Mouse (Mus musculus) left cerebral cortex, adult 11 months (tissue): Measurements from ENCODE around the gene 1700102P08Rik.
A peak's percentile ranks its signal among the peaks of the same experiment; 100 is the strongest.

Source experiments
- DNase-seq: peaks from one replicate; pipeline ENCODE4 v3.0.0; 2022; ENCODE audit warnings: low spot score

Gene 1700102P08Rik

DNA sequence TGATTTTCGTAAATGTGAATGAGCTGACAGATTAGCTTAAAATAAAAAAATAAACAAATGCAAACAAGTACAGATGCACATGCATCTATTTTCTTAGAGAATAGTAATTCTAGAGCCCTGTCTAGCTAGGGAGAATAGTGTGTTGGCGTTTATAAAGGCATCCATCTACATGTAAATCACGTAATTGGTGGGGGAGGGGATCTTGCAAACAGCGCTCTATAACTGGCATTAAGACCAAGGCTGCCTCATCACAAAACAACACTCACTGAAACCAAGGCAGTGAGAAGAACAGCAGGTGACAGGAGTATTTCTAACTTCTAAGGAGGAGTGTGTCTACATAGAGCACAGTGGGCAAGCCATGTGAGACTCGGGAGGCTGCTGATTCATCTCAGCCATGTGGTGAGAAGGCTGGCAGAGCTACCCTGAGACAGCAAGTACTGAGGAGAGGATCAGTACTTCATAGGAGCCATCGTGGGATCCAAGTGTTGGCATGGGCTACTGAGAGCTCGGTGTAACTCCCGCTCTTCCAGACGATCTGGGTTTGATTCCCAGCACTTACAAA is 18.9 kb downstream of the 1700102P08Rik start:
- DNase-seq: peak; percentile 68

DNA sequence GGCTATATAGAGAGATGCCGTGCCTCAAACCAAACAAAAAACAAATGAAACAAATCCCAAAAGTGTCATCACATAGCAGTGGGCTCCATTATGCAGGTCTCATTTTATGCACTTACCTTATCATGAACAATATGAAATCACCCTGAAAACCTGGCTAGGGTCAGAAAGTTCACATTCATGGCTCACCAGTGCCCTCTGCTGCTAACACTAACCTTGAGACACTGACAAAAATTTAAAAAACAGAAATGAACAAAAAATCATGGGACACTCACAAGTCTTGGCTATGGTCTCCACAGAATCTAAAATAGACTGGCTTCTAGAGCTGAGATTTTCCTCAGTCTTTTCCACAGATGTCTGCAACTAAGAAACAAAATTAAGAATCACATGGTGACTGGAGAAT is 19.6 kb downstream of the 1700102P08Rik start:
- DNase-seq: no peak

- no peak for DNase-seq
These were observed 35.8 kb downstream of the 1700102P08Rik start, which contains the start of gene Ccdc36 for GRCm38 (mm10) chr9:108428384-108428783. Gene Ccdc36 (minus strand): TSS chr9:108428484.

- DNase-seq: no peak
These were observed 38.9 kb downstream of the 1700102P08Rik start for GRCm38 (mm10) chr9:108431431-108432067.

GRCm38 (mm10) chr9:108436182-108436581 is 43.6 kb downstream of the 1700102P08Rik start, which contains the start of gene BC048562:
Gene BC048562 (plus strand): TSS chr9:108436482.
- no peak for DNase-seq

DNA sequence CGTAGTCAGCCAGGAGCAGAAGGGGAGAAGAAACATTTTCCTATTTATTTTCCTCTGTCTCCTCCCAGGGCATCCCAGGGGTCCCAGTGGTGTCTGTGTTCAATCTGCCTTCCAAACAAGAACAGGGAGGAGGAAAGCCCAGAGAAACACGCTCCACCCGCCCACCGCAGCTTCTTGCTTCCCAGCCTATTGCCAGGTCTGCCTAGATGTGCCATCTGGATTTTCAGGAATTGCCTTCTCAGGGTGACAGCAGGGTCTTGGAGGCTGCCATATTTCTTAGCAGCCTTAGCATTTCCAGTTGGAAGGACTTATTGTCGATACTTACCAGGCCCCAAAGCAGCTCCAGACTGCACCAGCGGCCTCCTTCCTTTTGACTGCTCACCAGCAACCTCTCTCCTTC is 46.6 kb downstream of the 1700102P08Rik start:
- no peak for DNase-seq

GRCm38 (mm10) chr9:108440485-108440884 is 47.9 kb downstream of the 1700102P08Rik start:
- no peak for DNase-seq

DNA sequence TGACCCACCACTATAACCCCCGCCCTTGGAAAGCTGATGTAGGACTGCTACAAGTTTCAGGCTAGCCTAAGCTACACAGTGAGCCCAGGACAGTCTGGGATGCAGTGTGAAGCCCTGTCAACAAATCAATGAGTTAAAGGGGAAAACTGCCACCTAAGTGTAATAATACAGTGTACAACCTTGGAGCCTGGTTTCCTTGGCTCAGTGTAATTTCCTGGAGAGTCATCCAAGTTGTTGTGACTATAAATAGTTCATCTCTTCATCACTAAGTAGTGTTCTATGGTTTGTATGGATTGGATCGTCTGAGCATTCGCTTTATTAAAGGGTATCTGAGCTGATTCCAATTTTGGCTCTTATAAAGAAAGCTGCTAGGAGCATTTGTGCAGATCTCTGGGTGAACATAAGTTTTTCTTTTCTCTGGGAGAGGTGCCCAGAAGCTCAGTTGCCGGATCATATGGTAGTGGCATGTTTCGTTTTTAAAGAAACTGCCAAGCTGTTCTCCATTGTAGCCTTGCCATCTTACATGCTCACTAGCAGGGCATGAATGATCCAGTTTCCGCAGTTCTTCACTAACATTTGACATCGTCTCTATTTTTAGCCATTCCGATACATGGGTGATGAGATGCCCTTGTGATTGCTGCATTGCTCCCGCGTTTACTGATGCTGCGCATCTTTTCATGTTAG is 48.8 kb downstream of the 1700102P08Rik start:
- DNase-seq: no peak

GRCm38 (mm10) chr9:108445125-108445524 is 52.5 kb downstream of the 1700102P08Rik start:
- DNase-seq: no peak

DNA sequence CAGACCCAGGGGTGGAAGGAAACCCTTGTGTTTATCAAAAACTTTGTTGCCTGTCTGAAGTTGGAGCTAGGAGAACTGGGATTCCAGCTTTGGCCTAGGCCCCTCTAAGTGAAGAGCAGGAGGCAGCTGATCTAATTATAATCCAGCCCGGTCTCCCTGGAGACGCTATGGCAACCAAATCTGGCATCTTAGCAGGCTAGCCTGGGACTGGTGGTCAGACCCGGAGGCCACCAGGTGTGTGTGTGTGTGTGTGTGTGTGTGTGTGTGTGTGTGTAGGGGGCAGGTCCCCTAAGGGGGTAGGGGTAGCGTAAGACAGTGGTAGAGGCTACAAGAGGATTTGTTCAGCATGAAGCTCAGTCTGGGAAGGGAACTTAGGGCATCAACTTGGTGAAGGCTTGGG is 57.3 kb downstream of the 1700102P08Rik start:
- DNase-seq: no peak

- no peak for DNase-seq
These were observed 57.9 kb downstream of the 1700102P08Rik start for GRCm38 (mm10) chr9:108450292-108451169.

GRCm38 (mm10) chr9:108451170-108451493 is 58.5 kb downstream of the 1700102P08Rik start:
- DNase-seq: no peak

DNA sequence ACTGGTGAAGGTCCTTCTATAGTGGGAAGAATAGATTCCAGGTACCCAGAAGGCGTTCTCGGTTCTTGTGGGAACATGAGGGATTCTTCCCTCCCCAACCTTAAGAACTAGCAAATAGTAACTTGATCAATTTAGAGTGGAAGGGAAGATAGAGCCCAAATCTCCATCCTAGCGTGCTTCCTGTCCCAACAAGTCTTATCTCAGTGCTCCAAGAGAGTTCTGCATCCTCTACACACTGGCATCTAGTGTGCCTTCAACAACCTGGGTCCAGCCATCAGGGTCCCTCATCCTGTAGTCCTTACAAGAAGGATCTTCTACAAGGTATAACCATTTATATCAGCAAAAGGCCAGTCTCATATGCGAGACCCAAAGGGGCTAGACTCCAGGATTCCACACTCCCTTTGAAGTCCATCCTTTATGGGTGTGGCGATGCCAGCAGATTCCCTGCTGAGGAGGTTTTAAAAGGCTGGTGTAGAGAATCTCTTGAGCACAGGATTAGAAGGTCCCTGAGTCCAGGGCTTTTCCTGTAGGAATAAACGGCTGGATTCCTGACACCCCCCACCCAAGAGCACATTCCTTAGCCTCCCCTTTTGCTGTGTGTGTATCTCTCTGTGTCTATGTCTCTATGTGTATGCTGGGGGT is 59.0 kb downstream of the 1700102P08Rik start:
- no peak for DNase-seq

GRCm38 (mm10) chr9:108452291-108452906 is 59.8 kb downstream of the 1700102P08Rik start:
- peak; percentile 82 for DNase-seq

- DNase-seq: no peak
These were observed 60.3 kb downstream of the 1700102P08Rik start for GRCm38 (mm10) chr9:108452911-108453310.

GRCm38 (mm10) chr9:108453458-108453857 is 60.9 kb downstream of the 1700102P08Rik start:
- no peak for DNase-seq

GRCm38 (mm10) chr9:108454429-108454828 is 61.8 kb downstream of the 1700102P08Rik start:
- no peak for DNase-seq

- no peak for DNase-seq
These were observed 63.4 kb downstream of the 1700102P08Rik start for GRCm38 (mm10) chr9:108455747-108456571.

- DNase-seq: no peak
These were observed 64.3 kb downstream of the 1700102P08Rik start for GRCm38 (mm10) chr9:108456953-108457352.

GRCm38 (mm10) chr9:108459939-108460318 is 67.3 kb downstream of the 1700102P08Rik start:
- DNase-seq: no peak
